Mouse (Mus musculus) right cerebral cortex, postnatal 25 days (tissue): ENCODE results near the gene Cpsf3.
A peak's percentile ranks its signal among the peaks of the same experiment; 100 is the strongest.

ENCODE experiments used
- DNase-seq: peaks from one replicate; pipeline ENCODE4 v3.0.0; 2022

Cpsf3 gene

GRCm38 (mm10) chr12:21298856-21299255 is 13.7 kb downstream of the Cpsf3 start:
- DNase-seq, result no peak

DNA sequence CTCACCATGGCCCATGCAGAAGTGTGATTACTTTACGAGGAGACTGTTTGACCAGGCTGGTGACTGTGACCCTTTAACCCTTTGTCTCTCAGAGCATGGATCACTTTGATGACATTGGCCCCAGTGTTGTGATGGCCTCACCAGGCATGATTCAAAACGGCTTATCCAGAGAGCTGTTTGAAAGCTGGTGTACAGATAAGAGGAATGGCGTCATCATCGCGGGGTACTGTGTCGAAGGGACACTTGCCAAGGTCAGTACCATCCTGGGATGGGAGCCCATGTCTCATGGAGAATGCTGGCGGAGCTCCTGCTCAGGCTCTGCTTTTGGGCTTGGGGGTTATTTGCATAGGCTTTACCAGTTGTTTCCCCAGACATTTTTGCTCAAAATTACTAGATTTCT is 16.1 kb downstream of the Cpsf3 start:
- DNase-seq, result no peak

GRCm38 (mm10) chr12:21301932-21302331 is 16.7 kb downstream of the Cpsf3 start:
- DNase-seq, result no peak

DNA sequence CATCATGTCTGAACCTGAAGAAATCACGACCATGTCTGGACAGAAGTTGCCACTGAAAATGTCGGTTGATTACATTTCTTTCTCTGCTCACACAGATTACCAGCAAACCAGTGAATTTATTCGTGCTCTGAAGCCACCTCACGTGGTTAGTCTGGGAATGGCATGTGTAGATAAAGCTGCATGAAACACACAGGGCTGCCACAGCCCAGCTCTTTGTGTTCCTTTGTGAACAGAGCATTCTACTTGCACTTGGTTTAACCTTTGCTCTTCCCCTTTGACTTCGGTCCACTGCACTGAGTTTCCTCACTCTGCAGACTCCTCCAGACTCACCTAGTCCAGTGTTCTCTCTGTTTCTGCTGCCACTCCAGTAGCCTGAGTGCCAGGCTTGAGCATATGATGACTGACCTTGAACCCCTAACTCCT is 17.2 kb downstream of the Cpsf3 start:
- DNase-seq, result no peak

DNA sequence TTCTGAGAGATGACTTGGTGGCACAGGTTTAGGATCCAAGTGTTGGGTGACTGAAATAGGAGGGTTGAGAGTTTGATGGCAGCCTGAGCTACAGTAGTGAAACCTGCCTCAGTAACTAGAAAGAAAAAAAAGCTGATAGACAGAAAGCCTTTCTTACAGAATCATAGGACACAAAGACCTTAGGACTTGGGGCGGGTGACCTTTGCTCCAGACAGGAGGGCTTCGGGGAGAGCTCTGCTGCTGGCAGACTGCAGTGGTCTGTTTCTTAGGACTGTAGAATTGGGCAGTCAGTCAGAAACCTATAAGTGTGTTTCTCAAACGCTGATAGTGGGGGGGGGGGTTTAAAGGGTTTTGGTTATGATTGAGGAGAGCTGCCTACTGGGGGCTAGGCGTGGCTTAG is 20.6 kb downstream of the Cpsf3 start:
- no peak for DNase-seq

- no peak for DNase-seq
Observed at GRCm38 (mm10) chr12:21306721-21307120, 21.5 kb downstream of the Cpsf3 start.

- no peak for DNase-seq
Observed at GRCm38 (mm10) chr12:21312201-21312600, 27.0 kb downstream of the Cpsf3 start.

- peak; percentile 82 for DNase-seq
Observed at GRCm38 (mm10) chr12:21315923-21316868, 31.0 kb downstream of the Cpsf3 start, which contains the start of gene Iah1. TSS of gene Iah1 (plus strand) at chr12:21316389.

DNA sequence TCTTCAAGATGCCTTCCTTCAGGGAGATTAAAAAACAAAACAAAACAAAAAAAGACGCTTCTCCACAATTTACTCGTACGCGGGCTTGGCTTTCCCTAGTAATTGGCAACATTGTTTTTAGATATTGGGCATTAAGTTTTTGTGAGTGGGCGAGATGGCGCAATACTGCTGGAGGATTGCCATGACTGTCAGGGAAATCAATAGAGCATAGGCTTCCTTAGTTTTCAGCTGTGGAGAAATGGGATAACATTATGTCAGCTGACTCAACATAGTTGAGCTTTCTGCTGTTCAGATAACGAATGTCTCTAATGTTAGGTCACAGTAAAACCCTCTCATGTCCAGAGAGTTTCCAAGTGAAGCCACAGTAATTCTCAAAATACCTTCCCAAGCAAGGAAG is 31.7 kb downstream of the Cpsf3 start:
- DNase-seq, result no peak

DNA sequence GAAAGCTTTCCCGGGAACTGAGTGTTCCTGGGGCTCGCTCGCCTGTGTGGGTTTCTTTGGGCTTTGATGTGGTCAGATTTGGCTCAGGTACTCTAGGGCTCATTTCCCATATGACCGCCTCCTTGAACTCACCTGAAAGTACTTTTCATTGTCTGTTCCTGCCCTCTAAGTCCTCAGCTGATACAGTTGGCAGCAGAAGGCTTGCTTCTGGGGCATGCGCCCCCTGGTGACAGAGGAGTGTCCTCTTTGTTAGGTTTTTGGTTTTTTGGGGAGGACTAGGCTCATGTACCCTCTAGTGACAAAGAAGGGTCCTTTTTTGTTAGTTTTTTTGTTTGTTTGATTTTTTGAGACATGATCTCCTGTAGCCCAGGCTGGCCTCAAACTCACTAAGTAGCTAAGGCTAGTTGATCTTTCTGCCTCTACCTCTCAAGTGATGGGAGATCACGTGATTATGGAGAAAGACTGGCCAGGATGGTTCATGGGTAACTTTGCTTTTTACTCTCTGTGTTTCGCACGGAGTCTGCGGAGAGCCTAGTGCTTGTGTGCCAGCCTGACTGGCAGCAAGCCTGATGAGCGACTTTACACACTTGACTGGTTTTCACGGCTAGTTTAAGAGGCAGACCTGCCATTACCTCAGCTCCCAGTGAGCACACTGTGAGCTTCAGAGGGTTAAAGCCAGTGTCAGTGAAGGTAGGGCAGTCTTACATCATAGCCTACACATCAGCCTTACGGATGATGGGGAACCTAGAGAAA is 33.1 kb downstream of the Cpsf3 start:
- peak; percentile 63 for DNase-seq

- no peak for DNase-seq
Observed at GRCm38 (mm10) chr12:21320317-21320716, 35.1 kb downstream of the Cpsf3 start.

- DNase-seq, result no peak
Observed at GRCm38 (mm10) chr12:21321170-21321569, 36.0 kb downstream of the Cpsf3 start.

DNA sequence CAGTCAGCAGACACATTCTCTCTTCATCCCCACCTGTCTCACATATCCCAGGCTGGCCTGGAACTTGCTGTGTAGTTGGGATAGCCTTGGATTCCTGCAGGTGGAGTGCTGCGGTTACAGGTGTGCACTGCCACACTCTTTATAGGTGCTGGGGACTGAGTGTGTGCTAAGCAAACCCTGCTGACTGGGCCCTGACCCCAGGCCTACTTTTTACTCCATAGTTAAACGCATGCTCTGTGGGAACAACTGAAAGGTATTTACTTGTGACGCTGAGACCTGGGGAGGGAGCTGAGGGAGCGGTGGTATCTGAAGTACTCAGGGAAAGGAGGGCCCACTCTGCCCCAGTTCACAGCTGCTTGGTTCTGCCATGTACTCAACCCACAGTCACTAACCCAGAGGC is 37.1 kb downstream of the Cpsf3 start:
- no peak for DNase-seq

DNA sequence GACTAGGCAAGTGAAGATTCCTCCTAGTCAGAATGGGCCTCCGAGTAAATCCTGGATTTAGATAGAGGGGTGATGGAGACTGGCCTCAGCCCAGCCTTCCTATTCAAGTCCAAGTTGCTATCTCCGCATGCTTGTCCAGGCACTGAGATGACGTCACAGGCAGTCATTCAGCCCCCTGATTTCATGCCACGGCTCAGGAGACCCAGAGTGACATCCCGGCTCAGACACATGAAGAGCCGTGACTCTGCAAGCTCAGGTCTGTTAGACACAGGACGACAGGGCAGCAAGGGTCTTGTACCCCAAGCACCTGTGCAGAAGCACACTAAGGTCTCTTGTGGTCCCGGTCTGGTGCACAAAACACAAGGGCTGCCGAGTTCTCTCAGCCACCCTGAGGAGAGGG is 37.7 kb downstream of the Cpsf3 start:
- no peak for DNase-seq

GRCm38 (mm10) chr12:21324101-21324500 is 38.9 kb downstream of the Cpsf3 start:
- no peak for DNase-seq

GRCm38 (mm10) chr12:21325266-21325665 is 40.1 kb downstream of the Cpsf3 start:
- DNase-seq, result no peak

DNA sequence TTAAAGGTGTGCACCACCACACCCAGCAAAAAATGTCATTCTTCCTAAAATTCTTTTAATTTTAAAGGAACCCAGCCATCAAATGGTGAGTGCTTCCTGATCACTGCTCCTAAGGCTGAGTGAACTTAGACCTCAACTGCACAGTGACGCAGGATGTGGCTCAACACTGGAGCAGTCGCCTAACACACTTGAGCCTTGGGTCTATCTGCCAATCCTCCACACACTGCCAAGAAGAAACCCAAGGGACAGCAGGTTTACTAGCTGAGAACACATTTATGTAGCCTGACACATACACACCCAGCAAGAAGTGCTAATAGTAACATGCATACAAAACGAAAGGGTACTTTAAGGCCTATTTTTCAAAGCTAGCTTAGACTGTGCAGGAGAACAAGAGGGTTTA is 41.1 kb downstream of the Cpsf3 start:
- no peak for DNase-seq

- DNase-seq, result no peak
Observed at GRCm38 (mm10) chr12:21329661-21330400, 44.6 kb downstream of the Cpsf3 start.

DNA sequence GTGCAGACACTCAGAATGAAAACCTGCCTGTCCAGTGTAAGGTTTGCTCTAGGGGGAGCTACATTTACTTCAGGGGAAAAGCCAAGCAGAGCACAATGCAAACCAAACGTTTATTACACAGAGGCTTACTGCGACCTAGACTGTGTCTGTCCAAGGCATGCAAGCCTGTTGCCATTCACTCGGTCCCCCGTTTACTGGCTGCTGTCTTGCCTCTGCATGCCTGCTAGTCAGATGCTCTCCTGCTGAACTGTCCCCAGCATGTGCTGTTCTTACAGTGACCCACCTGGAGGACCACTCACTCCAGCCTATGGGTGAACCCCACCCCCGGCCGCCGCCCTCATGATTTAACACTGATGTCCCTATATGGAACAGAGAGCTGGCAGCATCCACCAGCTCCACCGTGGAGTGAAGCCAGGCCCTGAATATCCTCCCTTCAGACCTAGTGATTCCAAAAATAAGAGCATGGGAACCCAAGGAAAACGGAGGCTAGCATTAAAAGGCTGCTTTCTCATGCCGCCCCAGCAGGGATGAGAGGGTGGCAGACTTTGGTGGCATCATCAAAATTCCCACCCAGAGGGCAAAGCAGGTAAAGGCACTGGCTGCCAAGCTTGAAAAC is 45.9 kb downstream of the Cpsf3 start:
- peak; percentile 52 for DNase-seq

DNA sequence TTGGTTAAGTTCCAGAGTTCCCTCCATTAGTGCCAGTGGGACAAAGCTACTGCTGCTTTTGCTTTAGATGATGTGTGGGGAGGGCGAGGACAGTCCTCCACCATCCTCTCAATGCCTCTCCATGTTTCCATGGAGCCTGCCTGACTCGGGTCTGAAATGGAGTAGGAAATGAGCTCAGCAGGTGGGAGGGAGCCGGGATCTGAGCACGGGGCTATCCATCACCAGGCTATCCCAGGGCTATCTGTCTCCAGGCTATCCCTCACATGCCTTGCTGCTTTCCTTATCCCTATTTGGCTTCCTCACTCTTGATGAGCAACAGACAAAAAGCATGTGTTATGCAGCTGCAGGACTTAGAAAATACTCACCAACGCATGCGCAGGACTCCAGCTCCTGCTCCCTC is 46.5 kb downstream of the Cpsf3 start:
- no peak for DNase-seq

GRCm38 (mm10) chr12:21333021-21333420 is 47.8 kb downstream of the Cpsf3 start:
- DNase-seq, result no peak

- no peak for DNase-seq
Observed at GRCm38 (mm10) chr12:21333766-21334165, 48.6 kb downstream of the Cpsf3 start.

DNA sequence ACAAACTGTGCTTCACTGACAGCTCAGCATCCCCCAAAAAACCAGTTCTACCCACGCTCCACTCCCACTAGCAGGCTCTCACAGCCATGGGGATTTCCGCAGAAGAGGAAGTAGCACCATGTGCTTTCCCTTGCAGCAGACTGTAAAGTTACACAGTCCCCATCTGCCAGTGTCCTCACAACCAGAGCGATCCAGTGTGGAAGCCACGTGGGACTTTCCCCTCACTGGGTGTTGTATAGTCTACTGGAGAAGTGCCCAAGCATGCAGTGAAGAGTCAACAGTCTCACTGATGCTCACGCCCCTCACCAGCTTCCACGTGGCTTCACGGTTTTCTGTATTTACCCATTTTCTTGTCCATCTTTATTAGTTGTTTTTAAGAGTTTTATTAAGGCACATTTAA is 50.7 kb downstream of the Cpsf3 start:
- DNase-seq, result no peak
